10 mouse cellular contexts compared by ENCODE assay signal in the genomic region with DNA sequence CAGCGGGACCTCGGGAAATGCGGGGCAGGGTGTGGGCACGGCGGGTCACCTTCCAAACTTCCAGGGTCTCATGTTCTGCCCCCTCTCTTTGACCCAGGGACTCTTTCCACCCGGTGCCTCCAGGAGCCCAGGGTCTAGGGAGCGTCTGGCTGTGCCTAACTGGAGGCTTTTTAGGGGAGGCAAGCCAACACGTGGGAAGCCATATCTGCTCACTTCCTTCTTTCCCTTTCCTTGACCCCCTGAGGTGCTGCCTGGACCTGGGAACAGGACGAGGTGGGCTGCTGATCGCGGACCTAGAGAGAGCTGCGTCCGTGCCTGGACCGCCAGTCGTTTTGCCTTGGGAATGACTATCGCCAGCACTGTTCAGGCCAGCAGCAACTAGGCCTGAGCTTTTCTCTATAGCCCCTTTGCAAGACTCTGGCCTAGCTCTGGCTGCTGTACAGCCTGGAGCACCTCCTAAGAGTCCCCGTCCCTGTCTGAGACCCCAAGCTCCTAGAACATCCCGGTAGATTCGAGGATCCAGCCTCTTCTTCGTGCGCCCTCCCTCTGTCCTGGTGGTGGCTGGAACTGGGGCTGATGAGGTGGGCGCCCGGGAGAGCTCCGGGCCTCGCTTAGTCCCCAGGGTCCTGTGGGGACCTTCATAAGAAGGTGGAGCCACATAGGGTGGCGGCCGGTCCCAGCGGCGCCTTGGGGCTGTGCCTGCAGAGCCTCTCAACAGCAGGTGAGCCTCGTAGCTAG. TPM values are rescaled to one million over a fixed set of nuclear protein-coding genes. Genes with fewer than 3 reads are reported as not detected.
DNase-seq lines count a peak whose midpoint lies in the region; ATAC-seq and TF ChIP-seq lines count a peak whose summit lies in the region.
"Had no signal": no experiment of that assay in that cellular context is flagged by ENCODE, and none has a peak within 500 bp of the region (broad histone marks: within the 10 kb centered on the region; RNA-seq: fewer than 3 reads in every experiment).

No protein-coding gene starts in this region.

- H3K4me3 ChIP-seq in layer of hippocampus, adult 2 months: peak overlapping the region; percentile 72
- H3K4me3 ChIP-seq in embryonic facial prominence, embryonic 12.5 days: peak overlapping the region; percentile 45
- peak overlapping the region; percentile 46 for H3K4me3 ChIP-seq in intestine, embryonic 15.5 days (replicated peaks)
- peak overlapping the region; percentile 34 for H3K4me3 ChIP-seq in neural tube, embryonic 12.5 days

- no peak overlapping the region for H3K9ac ChIP-seq in embryonic facial prominence, embryonic 12.5 days
- H3K9ac ChIP-seq in intestine, embryonic 15.5 days: no peak overlapping the region
- H3K9ac ChIP-seq in neural tube, embryonic 12.5 days: 0 out of 2 replicates have a peak overlapping the region, but pooled peaks have one; percentile 53

- 0 out of 2 replicates have a peak, but pooled peaks have one; percentile 8 for ATAC-seq in embryonic facial prominence, embryonic 12.5 days (ENCODE audit: insufficient number of reproducible peaks, insufficient read depth, low FRiP score, low TSS enrichment)
- ATAC-seq in intestine, embryonic 15.5 days: no peak
- no peak for ATAC-seq in neural tube, embryonic 12.5 days (ENCODE audit: low FRiP score, low read depth)
- ATAC-seq: Patski had no signal

- no peaks in the 10 kb centered on the region for H3K9me3 ChIP-seq in embryonic facial prominence, embryonic 12.5 days
- no peaks in the 10 kb centered on the region for H3K9me3 ChIP-seq in intestine, embryonic 15.5 days
- no peaks in the 10 kb centered on the region for H3K9me3 ChIP-seq in neural tube, embryonic 12.5 days

- H3K36me3 ChIP-seq in embryonic facial prominence, embryonic 12.5 days: peaks cover 6% of the 10 kb centered on the region; the same call in 1 of the 2 replicates
- no peaks in the 10 kb centered on the region for H3K36me3 ChIP-seq in intestine, embryonic 15.5 days
- peaks cover 7% of the 10 kb centered on the region; the same call in 1 of the 2 replicates for H3K36me3 ChIP-seq in neural tube, embryonic 12.5 days

- peak overlapping the region; percentile 97 for H3K27ac ChIP-seq in layer of hippocampus, adult 2 months
- H3K27ac ChIP-seq in embryonic facial prominence, embryonic 12.5 days: no peak overlapping the region
- H3K27ac ChIP-seq in intestine, embryonic 15.5 days: no peak overlapping the region
- H3K27ac ChIP-seq in neural tube, embryonic 12.5 days: no peak overlapping the region

- H3K4me2 ChIP-seq in embryonic facial prominence, embryonic 12.5 days (replicated peaks): peak overlapping the region; percentile 87
- H3K4me2 ChIP-seq in intestine, embryonic 15.5 days (replicated peaks): peak overlapping the region; percentile 94
- H3K4me2 ChIP-seq in neural tube, embryonic 12.5 days (replicated peaks): peak overlapping the region; percentile 69

- no peak for DNase-seq in layer of hippocampus, adult 2 months (ENCODE audit: low spot score in 2 of 2)
- no peak for DNase-seq in layer of hippocampus, postnatal 10 days (ENCODE audit: low spot score in 2 of 2)
- no peak for DNase-seq in ovary, postnatal 14 days (ENCODE audit: low spot score)
- DNase-seq in kidney, adult 8-10 months: no peak
- DNase-seq in adipocyte (ENCODE audit: low spot score): no peak

- no peak for TF ChIP-seq CTCF in layer of hippocampus, adult 2 months (conservative IDR thresholded peaks at IDR 0.05)

- WGBS in embryonic facial prominence, embryonic 12.5 days: 5% methylated on average over 30 of the region's 30 CpGs
- WGBS in intestine, embryonic 15.5 days: 14% methylated on average over 30 of the region's 30 CpGs
- WGBS in neural tube, embryonic 12.5 days: 3% methylated on average over 30 of the region's 30 CpGs

- H3K27me3 ChIP-seq in embryonic facial prominence, embryonic 12.5 days: peaks cover 94% of the 10 kb centered on the region
- peaks cover 88% of the 10 kb centered on the region for H3K27me3 ChIP-seq in intestine, embryonic 15.5 days (replicated peaks)
- peaks cover 93% of the 10 kb centered on the region for H3K27me3 ChIP-seq in neural tube, embryonic 12.5 days (replicated peaks)

- H3K4me1 ChIP-seq in embryonic facial prominence, embryonic 12.5 days: peaks cover 31% of the 10 kb centered on the region
- H3K4me1 ChIP-seq in intestine, embryonic 15.5 days (replicated peaks): peaks cover 44% of the 10 kb centered on the region
- peaks cover 42% of the 10 kb centered on the region for H3K4me1 ChIP-seq in neural tube, embryonic 12.5 days

RNA-seq across cellular contexts. Expression of gene Ddn, which starts 3.0 kb away (rescaled TPM):
- total RNA-seq in layer of hippocampus, adult 2 months (2021): 1,000 to 10,000 TPM; 1,636 to 1,683 TPM
- total RNA-seq in layer of hippocampus, postnatal 10 days (2021): 100 to 1,000 TPM; 401 to 403 TPM
- 0.04 TPM in 1 of 2 replicates, not detected in the other for polyA plus RNA-seq in embryonic facial prominence, embryonic 12.5 days (2016; fragmentation: Nextera tagmentation; extraction: Ambion mirVana)
- not detected in 2 replicates for polyA plus RNA-seq in intestine, embryonic 15.5 days (2015; fragmentation: Nextera tagmentation; extraction: Ambion mirVana)
- polyA plus RNA-seq in neural tube, embryonic 12.5 days (2016; fragmentation: Nextera tagmentation; extraction: Ambion mirVana): 0.47 and 0.82 TPM in 2 replicates
- polyA plus RNA-seq: Patski had no signal

RNA-seq across cellular contexts. Expression of gene Wnt1, which starts 16.6 kb away (rescaled TPM):
- total RNA-seq in layer of hippocampus, adult 2 months (2021): not detected
- total RNA-seq in layer of hippocampus, postnatal 10 days (2021): not detected
- 0.13 and 0.38 TPM in 2 replicates for polyA plus RNA-seq in embryonic facial prominence, embryonic 12.5 days (2016; fragmentation: Nextera tagmentation; extraction: Ambion mirVana)
- not detected in 2 replicates for polyA plus RNA-seq in intestine, embryonic 15.5 days (2015; fragmentation: Nextera tagmentation; extraction: Ambion mirVana)
- 7.5 and 12.3 TPM in 2 replicates for polyA plus RNA-seq in neural tube, embryonic 12.5 days (2016; fragmentation: Nextera tagmentation; extraction: Ambion mirVana)
- total RNA-seq: left cerebral cortex, postnatal 14 days had no signal
- polyA plus RNA-seq: Patski had no signal

RNA-seq across cellular contexts. Expression of gene Prkag1, which starts 25.1 kb away (rescaled TPM):
- total RNA-seq in layer of hippocampus, adult 2 months (2021): 10 to 100 TPM; 50.3 to 51.9 TPM
- 10 to 100 TPM; 39.3 to 41.0 TPM for total RNA-seq in layer of hippocampus, postnatal 10 days (2021)
- 85.9 and 87.1 TPM in 2 replicates for polyA plus RNA-seq in embryonic facial prominence, embryonic 12.5 days (2016; fragmentation: Nextera tagmentation; extraction: Ambion mirVana)
- 88.3 and 89.0 TPM in 2 replicates for polyA plus RNA-seq in intestine, embryonic 15.5 days (2015; fragmentation: Nextera tagmentation; extraction: Ambion mirVana)
- 70.1 and 79.2 TPM in 2 replicates for polyA plus RNA-seq in neural tube, embryonic 12.5 days (2016; fragmentation: Nextera tagmentation; extraction: Ambion mirVana)

RNA-seq across cellular contexts. Expression of gene Wnt10b, which starts 28.3 kb away (rescaled TPM):
- total RNA-seq in layer of hippocampus, adult 2 months (2021): under 1 TPM; 0.15 to 0.38 TPM
- total RNA-seq in layer of hippocampus, postnatal 10 days (2021): under 1 TPM; 0.25 to 0.37 TPM
- polyA plus RNA-seq in embryonic facial prominence, embryonic 12.5 days (2016; fragmentation: Nextera tagmentation; extraction: Ambion mirVana): 1.5 and 1.7 TPM in 2 replicates
- polyA plus RNA-seq in intestine, embryonic 15.5 days (2015; fragmentation: Nextera tagmentation; extraction: Ambion mirVana): not detected in 2 replicates
- 0.26 and 0.53 TPM in 2 replicates for polyA plus RNA-seq in neural tube, embryonic 12.5 days (2016; fragmentation: Nextera tagmentation; extraction: Ambion mirVana)
- polyA plus RNA-seq: Patski had no signal

RNA-seq across cellular contexts. Expression of gene Arf3, which starts 43.2 kb away (rescaled TPM):
- 100 to 1,000 TPM; 820 to 852 TPM for total RNA-seq in layer of hippocampus, adult 2 months (2021)
- 100 to 1,000 TPM; 636 TPM for total RNA-seq in layer of hippocampus, postnatal 10 days (2021)
- 51.2 and 52.1 TPM in 2 replicates for polyA plus RNA-seq in embryonic facial prominence, embryonic 12.5 days (2016; fragmentation: Nextera tagmentation; extraction: Ambion mirVana)
- polyA plus RNA-seq in intestine, embryonic 15.5 days (2015; fragmentation: Nextera tagmentation; extraction: Ambion mirVana): 39.8 and 43.6 TPM in 2 replicates
- polyA plus RNA-seq in neural tube, embryonic 12.5 days (2016; fragmentation: Nextera tagmentation; extraction: Ambion mirVana): 69.7 and 77.4 TPM in 2 replicates
